Mouse (Mus musculus): ENCODE results near the gene Dock1.

DNA sequence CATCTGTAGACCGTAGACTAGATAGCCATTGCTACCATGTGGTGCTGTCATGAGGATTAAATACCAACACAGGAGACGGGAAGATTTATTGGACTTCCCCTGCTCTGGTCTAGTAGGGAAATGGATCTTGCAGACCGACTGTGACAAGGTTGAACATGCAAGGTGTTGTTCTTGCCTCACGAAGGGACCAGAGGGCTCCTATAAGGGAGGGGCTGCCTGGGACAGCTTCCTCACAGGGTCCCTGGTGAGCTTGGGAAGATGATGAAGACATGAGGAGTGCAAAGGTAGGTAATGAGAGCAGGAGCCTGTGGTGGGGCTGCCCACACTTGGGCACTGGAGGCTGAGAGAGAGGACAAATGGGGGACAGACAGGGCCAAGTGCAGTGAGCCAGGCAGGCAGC lies 25.0 kb downstream of the Dock1 start:
- TF ChIP-seq EP300 (IDR thresholded peaks at IDR 0.05; ENCODE audit: insufficient read depth, low read depth, low read length), result no peak
- no peak for TF ChIP-seq CTCF (IDR thresholded peaks at IDR 0.05; ENCODE audit: low read depth, low read length)
